Mouse (Mus musculus) megakaryocyte, embryonic 14.5 days (primary cell): ENCODE data around the gene Vmac.

ENCODE experiments used
- FLI1 ChIP-seq: IDR thresholded peaks from 2 replicates; pipeline ENCODE4 v1.6.1; 2012; ENCODE audit warnings: low read length, inconsistent platforms, mixed read lengths
- GATA1 ChIP-seq: IDR thresholded peaks from 3 replicates; pipeline ENCODE4 v1.6.1; 2012; ENCODE audit warnings: mixed read lengths, low read length, inconsistent platforms, borderline replicate concordance

DNA sequence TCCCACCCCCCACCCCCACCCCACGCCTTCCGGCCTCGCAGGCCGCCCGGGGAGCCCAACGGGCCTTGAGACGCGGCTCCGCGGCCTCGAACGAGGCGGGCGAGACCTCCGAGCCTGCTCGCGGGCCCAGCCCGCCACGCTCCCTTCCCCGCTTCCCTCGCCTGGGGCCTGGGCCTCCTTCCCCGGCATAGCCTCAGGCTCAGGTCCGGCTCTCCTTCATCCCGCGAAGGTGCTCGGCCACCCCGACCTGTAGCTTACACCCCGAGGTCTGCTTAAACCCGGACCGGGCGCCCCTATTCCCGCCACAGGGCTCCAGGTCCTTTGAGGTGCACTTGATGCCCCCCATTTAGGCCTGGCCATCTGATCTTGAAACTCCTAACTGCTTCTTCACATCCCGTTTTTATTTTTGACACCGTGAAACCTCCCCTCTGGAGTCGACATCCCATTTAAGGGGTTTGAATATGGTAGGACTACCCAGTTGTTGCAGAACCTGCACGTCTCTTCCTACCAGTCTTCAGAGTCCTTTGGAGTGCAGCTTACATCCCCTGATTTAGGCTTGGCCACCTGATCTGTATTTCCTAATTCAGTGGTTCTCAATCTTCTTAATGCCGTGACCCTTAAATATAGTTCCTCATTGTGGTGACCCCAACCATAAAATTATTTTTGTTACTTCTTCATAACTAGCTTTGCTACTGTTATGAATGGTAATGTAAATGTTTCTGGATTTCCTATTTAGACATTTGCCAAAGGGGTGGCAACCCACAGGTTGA, 44.0 kb downstream of the Vmac start:
- TF ChIP-seq GATA1 (no peak), FLI1 (no peak)
